Mouse (Mus musculus): ENCODE results near the gene Med21. TPM values are rescaled to one million over a fixed set of nuclear protein-coding genes. Genes with fewer than 3 reads are reported as not detected.

Gene Med21
- polyA plus RNA-seq, 1 experiment from 2014 or later = 153 TPM

GRCm38 (mm10) chr6:146673696-146674095 is 31.3 kb downstream of the Med21 start:
- ATAC-seq (replicated peaks; ENCODE audit: low FRiP score, low read depth) (no peak), DNase-seq (ENCODE audit: low spot score) (no peak)
- no peak for TF ChIP-seq CTCF (IDR thresholded peaks at IDR 0.05; ENCODE audit: low read depth)
- Histone ChIP-seq H3K4me2 (ENCODE audit: low read length) (no peak overlapping the region), H3K9me3 (replicated peaks; ENCODE audit: low read length) (no peaks in the 10 kb centered on the region), H3K27me3 (ENCODE audit: insufficient read depth, low read length) (no peaks in the 10 kb centered on the region), H3K9ac (ENCODE audit: low read depth, low read length) (no peak overlapping the region), H3K4me3 (replicated peaks; ENCODE audit: low read depth, low read length) (no peak overlapping the region), H3K36me3 (ENCODE audit: insufficient read depth, low read length) (no peaks in the 10 kb centered on the region), H3K4me1 (replicated peaks; ENCODE audit: insufficient read depth, low read length) (no peaks in the 10 kb centered on the region), H3K27ac (no peak overlapping the region)
- WGBS = 78% methylated on average over 4 of the region's 4 CpGs

GRCm38 (mm10) chr6:146674420-146674819 is 32.1 kb downstream of the Med21 start:
- Histone ChIP-seq H3K9me3 (replicated peaks; ENCODE audit: low read length) (no peaks in the 10 kb centered on the region), H3K4me3 (replicated peaks; ENCODE audit: low read depth, low read length) (no peak overlapping the region), H3K9ac (ENCODE audit: low read depth, low read length) (no peak overlapping the region), H3K27ac (no peak overlapping the region), H3K4me1 (replicated peaks; ENCODE audit: insufficient read depth, low read length) (no peaks in the 10 kb centered on the region), H3K27me3 (ENCODE audit: insufficient read depth, low read length) (no peaks in the 10 kb centered on the region), H3K4me2 (ENCODE audit: low read length) (no peak overlapping the region), H3K36me3 (ENCODE audit: insufficient read depth, low read length) (no peaks in the 10 kb centered on the region)
- 87% methylated on average over 8 of the region's 8 CpGs for WGBS
- ATAC-seq (replicated peaks; ENCODE audit: low FRiP score, low read depth) = no peak
- DNase-seq (ENCODE audit: low spot score) = no peak
- no peak for TF ChIP-seq CTCF (IDR thresholded peaks at IDR 0.05; ENCODE audit: low read depth)

DNA sequence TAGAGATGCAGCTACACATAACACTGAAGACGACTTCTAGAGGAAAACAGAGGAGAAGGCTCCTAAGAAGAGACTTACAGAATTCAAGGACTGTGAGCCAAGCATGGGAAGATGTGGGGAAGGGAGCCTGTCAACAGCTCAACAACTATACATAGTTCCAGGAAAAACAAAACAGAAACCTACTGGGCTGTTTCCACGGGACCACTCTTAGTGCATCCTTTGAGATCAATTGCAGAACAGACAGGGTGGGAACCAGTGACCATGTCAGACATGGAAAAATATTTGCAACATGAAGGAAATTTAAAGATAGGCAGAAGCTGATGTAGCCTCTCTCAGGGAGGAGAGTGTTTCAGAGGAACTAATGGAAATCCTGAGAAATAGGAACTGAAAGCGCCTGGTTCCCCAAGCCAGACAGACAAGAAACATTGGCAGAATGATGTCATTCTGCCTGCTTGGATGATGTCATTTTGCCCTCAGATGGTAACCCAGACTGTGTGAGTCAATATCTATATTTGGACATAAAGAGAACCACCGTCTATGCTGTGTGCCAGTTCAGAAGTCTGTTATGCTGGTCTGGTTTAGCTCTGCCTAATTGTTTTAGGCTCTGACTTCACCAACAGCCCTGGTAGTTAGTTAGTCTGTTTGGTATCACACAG is 32.7 kb downstream of the Med21 start:
- no peak for TF ChIP-seq CTCF (IDR thresholded peaks at IDR 0.05; ENCODE audit: low read depth)
- no peaks in the 10 kb centered on the region for H3K4me1 ChIP-seq (replicated peaks; ENCODE audit: insufficient read depth, low read length)
- H3K9ac ChIP-seq (ENCODE audit: low read depth, low read length) = no peak overlapping the region
- no peak for DNase-seq (ENCODE audit: low spot score)
- H3K4me2 ChIP-seq (ENCODE audit: low read length) = no peak overlapping the region
- no peak overlapping the region for H3K27ac ChIP-seq
- 64% methylated on average over 4 of the region's 4 CpGs for WGBS
- no peaks in the 10 kb centered on the region for H3K27me3 ChIP-seq (ENCODE audit: insufficient read depth, low read length)
- no peaks in the 10 kb centered on the region for H3K9me3 ChIP-seq (replicated peaks; ENCODE audit: low read length)
- ATAC-seq (replicated peaks; ENCODE audit: low FRiP score, low read depth) = no peak
- no peaks in the 10 kb centered on the region for H3K36me3 ChIP-seq (ENCODE audit: insufficient read depth, low read length)
- no peak overlapping the region for H3K4me3 ChIP-seq (replicated peaks; ENCODE audit: low read depth, low read length)

DNA sequence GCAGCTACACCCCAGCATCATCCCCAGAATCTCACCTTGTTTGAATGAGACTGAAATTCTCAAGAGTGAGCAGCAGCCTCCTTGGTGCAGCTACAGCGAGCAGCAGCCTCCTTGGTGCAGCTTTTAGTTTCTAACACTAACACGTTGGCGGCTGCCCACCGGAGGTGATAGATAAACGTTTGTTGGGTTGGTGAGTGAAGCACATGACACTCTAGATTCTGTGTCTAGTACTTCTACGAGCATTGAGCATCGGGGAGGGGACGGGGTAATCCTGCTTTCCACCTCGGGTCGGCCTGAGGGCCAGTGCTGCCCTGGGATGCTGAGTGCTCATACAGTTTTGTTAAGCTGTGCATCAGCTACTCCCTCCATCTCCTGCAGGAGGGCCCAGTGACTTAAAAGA is 34.6 kb downstream of the Med21 start:
- DNase-seq (ENCODE audit: low spot score) (no peak), ATAC-seq (replicated peaks; ENCODE audit: low FRiP score, low read depth) (no peak)
- Histone ChIP-seq H3K27ac (no peak overlapping the region), H3K9ac (ENCODE audit: low read depth, low read length) (no peak overlapping the region), H3K4me2 (ENCODE audit: low read length) (no peak overlapping the region), H3K36me3 (ENCODE audit: insufficient read depth, low read length) (no peaks in the 10 kb centered on the region), H3K4me3 (replicated peaks; ENCODE audit: low read depth, low read length) (no peak overlapping the region), H3K4me1 (replicated peaks; ENCODE audit: insufficient read depth, low read length) (no peaks in the 10 kb centered on the region), H3K9me3 (replicated peaks; ENCODE audit: low read length) (no peaks in the 10 kb centered on the region), H3K27me3 (ENCODE audit: insufficient read depth, low read length) (no peaks in the 10 kb centered on the region)
- WGBS = 70% methylated on average over 10 of the region's 10 CpGs
- no peak for TF ChIP-seq CTCF (IDR thresholded peaks at IDR 0.05; ENCODE audit: low read depth)

GRCm38 (mm10) chr6:146678136-146679070 is 36.1 kb downstream of the Med21 start:
- ATAC-seq (replicated peaks; ENCODE audit: low FRiP score, low read depth) = no peak
- WGBS = 75% methylated on average over 10 of the region's 10 CpGs

GRCm38 (mm10) chr6:146683881-146684280 is 41.5 kb downstream of the Med21 start:
- no peaks in the 10 kb centered on the region for H3K9me3 ChIP-seq (replicated peaks; ENCODE audit: low read length)
- H3K9ac ChIP-seq (ENCODE audit: low read depth, low read length) = no peak overlapping the region
- ATAC-seq (replicated peaks; ENCODE audit: low FRiP score, low read depth) (no peak), DNase-seq (ENCODE audit: low spot score) (no peak)
- no peaks in the 10 kb centered on the region for H3K36me3 ChIP-seq (ENCODE audit: insufficient read depth, low read length)
- H3K27ac ChIP-seq = no peak overlapping the region
- WGBS = 89% methylated on average over 4 of the region's 4 CpGs
- H3K4me1 ChIP-seq (replicated peaks; ENCODE audit: insufficient read depth, low read length) = no peaks in the 10 kb centered on the region
- TF ChIP-seq CTCF (IDR thresholded peaks at IDR 0.05; ENCODE audit: low read depth) = no peak
- no peak overlapping the region for H3K4me2 ChIP-seq (ENCODE audit: low read length)
- H3K4me3 ChIP-seq (replicated peaks; ENCODE audit: low read depth, low read length) = no peak overlapping the region
- no peaks in the 10 kb centered on the region for H3K27me3 ChIP-seq (ENCODE audit: insufficient read depth, low read length)

More at GRCm38 (mm10) chr6:146678136-146679070, 36.1 kb downstream of the Med21 start:
- Histone ChIP-seq H3K4me2 (ENCODE audit: low read length) (no peak overlapping the region), H3K4me1 (replicated peaks; ENCODE audit: insufficient read depth, low read length) (no peaks in the 10 kb centered on the region), H3K4me3 (replicated peaks; ENCODE audit: low read depth, low read length) (no peak overlapping the region), H3K9me3 (replicated peaks; ENCODE audit: low read length) (no peaks in the 10 kb centered on the region), H3K27me3 (ENCODE audit: insufficient read depth, low read length) (no peaks in the 10 kb centered on the region), H3K9ac (ENCODE audit: low read depth, low read length) (no peak overlapping the region), H3K27ac (no peak overlapping the region), H3K36me3 (ENCODE audit: insufficient read depth, low read length) (no peaks in the 10 kb centered on the region)
- DNase-seq (ENCODE audit: low spot score) = no peak
- no peak for TF ChIP-seq CTCF (IDR thresholded peaks at IDR 0.05; ENCODE audit: low read depth)
